Mouse (Mus musculus) bone marrow macrophage, adult 2 months (primary cell): Measurements from ENCODE around the gene Uqcrfs1. TPM values are rescaled to one million over a fixed set of nuclear protein-coding genes. Genes with fewer than 3 reads are reported as not detected.
A peak's percentile ranks its signal among the peaks of the same experiment; 100 is the strongest.

Experiments used
- H3K27ac ChIP-seq: 2 replicates; pipeline ENCODE4 v1.5.1; 2012; ENCODE audit warnings: low read depth, low read length; ENCODE audit not compliant: insufficient read depth
- H3K4me1 ChIP-seq: 2 replicates; pipeline ENCODE4 v1.6.1; 2012; ENCODE audit warnings: low read length; ENCODE audit not compliant: control insufficient read depth, insufficient read depth
- H3K4me3 ChIP-seq: 2 replicates; pipeline ENCODE4 v1.5.1; 2012; ENCODE audit warnings: mild to moderate bottlenecking, low read length, moderate library complexity; ENCODE audit not compliant: insufficient read depth
- CTCF ChIP-seq: IDR thresholded peaks from 2 replicates; pipeline ENCODE4 v1.5.1; 2012; ENCODE audit warnings: low read depth, mild to moderate bottlenecking, low read length, moderate library complexity
- POLR2A ChIP-seq: IDR thresholded peaks from 2 replicates; pipeline ENCODE4 v1.6.1; 2012; ENCODE audit warnings: mild to moderate bottlenecking, low read depth, low read length, borderline replicate concordance
- polyA plus RNA-seq: library from polyadenylated mRNA; stranded (reverse); fragments of >200 nt; gene quantifications from 2 replicates; pipeline ENCODE4 v1.2.4, GENCODE M21; 2012; ENCODE audit not compliant: missing spikeins, insufficient read depth, insufficient read length

The Uqcrfs1 gene
- 82.2 and 89.8 TPM in 2 replicates for polyA plus RNA-seq

DNA sequence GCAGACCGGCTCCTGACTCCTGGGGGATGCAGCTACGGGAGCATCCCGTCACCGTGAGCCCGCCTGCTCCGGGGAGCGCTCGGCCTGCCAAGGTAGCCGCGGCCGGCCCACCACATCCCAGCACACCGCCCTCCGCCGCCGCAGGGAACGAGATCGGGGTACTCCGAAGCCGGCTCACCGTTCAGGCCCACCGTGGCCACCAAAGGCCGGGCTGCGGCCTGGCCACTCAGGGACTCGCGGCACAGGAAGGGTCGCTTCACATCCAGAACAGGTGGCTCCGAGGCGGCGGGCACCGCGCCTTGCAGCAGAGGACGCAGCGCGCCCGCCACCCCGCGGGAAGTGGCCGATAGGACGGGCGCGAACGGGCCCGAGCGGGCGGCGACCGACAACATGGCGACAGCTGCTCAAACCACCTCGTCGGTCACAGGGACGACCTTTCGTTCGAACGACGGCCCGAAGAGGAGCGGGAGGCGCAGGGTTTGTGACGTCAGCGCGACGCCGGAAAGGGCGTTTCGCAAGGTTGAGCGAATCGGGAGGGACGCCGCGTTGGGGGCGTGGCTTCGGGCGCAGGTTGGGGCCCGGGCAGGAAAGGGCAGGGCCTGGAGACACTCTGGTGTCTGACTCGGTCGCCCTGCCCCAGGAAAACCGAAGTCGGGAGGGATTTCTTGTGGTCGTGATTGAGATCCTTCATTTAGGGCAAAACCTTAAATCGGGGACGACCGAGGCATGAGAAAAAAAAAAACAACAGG lies at the start of gene Uqcrfs1:
Uqcrfs1 (minus strand) TSS at position 507 of the 749 bp plus-strand sequence.
- no peak for TF ChIP-seq POLR2A
- TF ChIP-seq CTCF = no peak
- Histone ChIP-seq H3K27ac (peak within 1 kb of the TSS; percentile 55), H3K4me3 (peak within 1 kb of the TSS; percentile 85), H3K4me1 (peaks cover 5% of the 10 kb centered on the region)

DNA sequence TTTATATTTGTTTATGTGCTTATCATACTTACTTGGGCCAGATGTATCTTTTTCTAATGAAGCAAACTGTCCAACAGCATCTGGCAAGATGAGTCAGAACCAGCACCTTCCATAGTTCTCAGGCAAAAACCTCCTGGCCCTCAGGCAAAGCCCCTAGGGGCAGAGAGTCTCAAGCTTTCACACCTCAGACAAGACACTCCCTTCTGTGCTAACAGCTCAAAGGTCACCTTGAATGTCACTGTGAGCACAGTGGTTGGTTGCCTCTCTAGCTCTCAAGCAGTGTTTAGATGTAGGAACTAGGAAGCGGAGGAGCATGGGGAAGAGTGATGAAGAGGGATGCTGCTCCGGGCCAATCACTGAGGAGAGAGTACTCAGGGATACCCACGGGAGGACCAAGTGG lies 40.6 kb upstream of the Uqcrfs1 start:
- Histone ChIP-seq H3K4me1 (peaks cover 25% of the 10 kb centered on the region), H3K4me3 (no peak overlapping the region), H3K27ac (no peak overlapping the region)
- TF ChIP-seq CTCF = no peak
- no peak for TF ChIP-seq POLR2A

- Histone ChIP-seq H3K27ac (no peak overlapping the region), H3K4me1 (peaks cover 27% of the 10 kb centered on the region), H3K4me3 (0 out of 2 replicates have a peak overlapping the region, but pooled peaks have one; percentile 15)
- TF ChIP-seq CTCF = 0 out of 2 replicates have a peak, but pooled peaks have one; percentile 9
- no peak for TF ChIP-seq POLR2A
Observed at GRCm38 (mm10) chr13:30582541-30582940, 37.4 kb upstream of the Uqcrfs1 start.

DNA sequence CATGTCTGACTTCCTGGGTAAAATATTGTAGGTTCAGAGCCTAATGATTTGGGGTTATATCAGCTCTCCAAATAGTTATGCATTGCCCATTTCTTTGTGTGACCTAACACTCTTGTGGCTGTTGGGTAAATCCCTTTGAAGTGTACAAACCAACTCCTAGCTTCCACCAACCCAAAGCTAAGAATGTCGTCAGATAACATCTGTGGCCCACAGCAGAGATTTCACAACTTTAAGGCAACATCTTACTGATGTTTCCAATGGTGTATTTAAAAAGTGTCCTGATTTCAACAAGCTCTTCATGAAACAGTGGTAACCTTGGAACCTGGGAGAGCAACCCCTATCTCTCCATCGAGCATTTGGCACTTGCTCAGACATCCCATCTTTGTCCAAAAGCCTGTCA lies 33.6 kb upstream of the Uqcrfs1 start:
- TF ChIP-seq CTCF = no peak
- TF ChIP-seq POLR2A = no peak
- no peak overlapping the region for H3K4me3 ChIP-seq
- H3K27ac ChIP-seq = no peak overlapping the region
- peaks cover 24% of the 10 kb centered on the region for H3K4me1 ChIP-seq

- Histone ChIP-seq H3K4me1 (peaks cover 12% of the 10 kb centered on the region), H3K4me3 (no peak overlapping the region), H3K27ac (no peak overlapping the region)
- TF ChIP-seq CTCF = no peak
- TF ChIP-seq POLR2A = no peak
Observed at GRCm38 (mm10) chr13:30576819-30577218, 31.7 kb upstream of the Uqcrfs1 start.

GRCm38 (mm10) chr13:30572971-30573370 lies 27.8 kb upstream of the Uqcrfs1 start:
- TF ChIP-seq CTCF (no peak), POLR2A (no peak)
- Histone ChIP-seq H3K4me1 (peaks cover 22% of the 10 kb centered on the region), H3K4me3 (no peak overlapping the region), H3K27ac (no peak overlapping the region)

- H3K4me1 ChIP-seq = peaks cover 16% of the 10 kb centered on the region
- no peak overlapping the region for H3K27ac ChIP-seq
- no peak overlapping the region for H3K4me3 ChIP-seq
- no peak for TF ChIP-seq CTCF
Observed at GRCm38 (mm10) chr13:30570182-30570581, 25.0 kb upstream of the Uqcrfs1 start.

GRCm38 (mm10) chr13:30567571-30567970 lies 22.4 kb upstream of the Uqcrfs1 start:
- H3K27ac ChIP-seq = no peak overlapping the region
- no peak overlapping the region for H3K4me3 ChIP-seq
- peaks cover 17% of the 10 kb centered on the region for H3K4me1 ChIP-seq
- TF ChIP-seq POLR2A (no peak), CTCF (no peak)

- H3K27ac ChIP-seq = no peak overlapping the region
- H3K4me1 ChIP-seq = peaks cover 17% of the 10 kb centered on the region
- TF ChIP-seq POLR2A (no peak), CTCF (peak; percentile 76)
- H3K4me3 ChIP-seq = no peak overlapping the region
Observed at GRCm38 (mm10) chr13:30566767-30567166, 21.6 kb upstream of the Uqcrfs1 start.

DNA sequence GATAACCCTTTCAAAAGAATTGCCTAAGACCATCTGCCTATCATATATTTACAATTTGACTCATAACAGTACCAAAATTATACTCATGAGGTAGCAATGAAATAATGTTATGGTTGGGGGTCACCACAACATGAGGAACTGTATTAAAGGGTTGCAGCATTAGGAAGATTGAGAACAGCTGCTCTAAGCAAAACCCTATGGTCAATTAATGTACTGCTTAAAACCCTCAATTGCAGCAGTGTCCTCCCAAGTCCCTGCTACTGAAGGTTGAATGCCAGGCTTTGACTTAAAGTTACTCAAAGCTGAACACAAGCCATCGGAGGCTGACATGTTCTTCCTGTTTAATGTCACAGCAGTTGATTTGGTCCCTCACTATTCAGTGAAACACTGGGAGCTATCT lies 15.4 kb upstream of the Uqcrfs1 start:
- peaks cover 7% of the 10 kb centered on the region for H3K4me1 ChIP-seq
- TF ChIP-seq CTCF (no peak), POLR2A (no peak)
- H3K27ac ChIP-seq = no peak overlapping the region
- no peak overlapping the region for H3K4me3 ChIP-seq
